Mouse (Mus musculus) ES-Bruce4 (cell line): Measurements from ENCODE around the gene Epha3. TPM values are rescaled to one million over a fixed set of nuclear protein-coding genes. Genes with fewer than 3 reads are reported as not detected.

Experiments
- H3K27ac ChIP-seq: 2 replicates; pipeline ENCODE4 v1.5.1; 2012; ENCODE audit warnings: low read length, inconsistent platforms; ENCODE audit not compliant: insufficient read depth
- H3K27me3 ChIP-seq: 2 replicates; pipeline ENCODE4 v1.6.1; 2012; ENCODE audit warnings: mild to moderate bottlenecking, low read length, inconsistent platforms; ENCODE audit not compliant: control insufficient read depth, poor library complexity, insufficient read depth, severe bottlenecking
- H3K36me3 ChIP-seq: 2 replicates; pipeline ENCODE4 v1.6.1; 2012; ENCODE audit warnings: inconsistent platforms, mild to moderate bottlenecking, low read length, moderate library complexity; ENCODE audit not compliant: control insufficient read depth, poor library complexity, insufficient read depth, severe bottlenecking
- H3K4me1 ChIP-seq: one replicate; pipeline ENCODE4 v1.8.1; 2011; ENCODE audit warnings: low read length; ENCODE audit not compliant: control insufficient read depth, insufficient read depth
- H3K4me3 ChIP-seq: 2 replicates; pipeline ENCODE4 v1.5.1; 2011; ENCODE audit warnings: low read depth, mild to moderate bottlenecking, low read length
- H3K9ac ChIP-seq: 2 replicates; pipeline ENCODE4 v1.6.1; 2012; ENCODE audit warnings: low read depth, mild to moderate bottlenecking, inconsistent platforms; ENCODE audit not compliant: poor library complexity, severe bottlenecking
- H3K9me3 ChIP-seq: replicated peaks from 2 replicates; pipeline ENCODE4 v1.6.1; 2012; ENCODE audit warnings: mild to moderate bottlenecking, low read length, inconsistent platforms; ENCODE audit not compliant: control insufficient read depth, poor library complexity, insufficient read depth, severe bottlenecking
- CTCF ChIP-seq: IDR thresholded peaks from one replicate; pipeline ENCODE4 v1.8.1; 2011; ENCODE audit warnings: low read depth, low read length
- EP300 ChIP-seq: IDR thresholded peaks from 2 replicates; pipeline ENCODE4 v1.6.1; 2011; ENCODE audit warnings: low read depth, low read length; ENCODE audit not compliant: insufficient read depth
- POLR2A ChIP-seq: IDR thresholded peaks from one replicate; pipeline ENCODE4 v1.8.1; 2011; ENCODE audit warnings: low read length; ENCODE audit not compliant: insufficient read depth
- polyA plus RNA-seq: library from polyadenylated mRNA; stranded (reverse); fragments of >200 nt; gene quantifications from 2 replicates; pipeline ENCODE4 v1.2.4, GENCODE M21; 2011; ENCODE audit warnings: low read depth; ENCODE audit not compliant: missing spikeins, insufficient read depth, insufficient read length

Epha3 gene
- polyA plus RNA-seq, 1 experiment, result 0.40 TPM

DNA sequence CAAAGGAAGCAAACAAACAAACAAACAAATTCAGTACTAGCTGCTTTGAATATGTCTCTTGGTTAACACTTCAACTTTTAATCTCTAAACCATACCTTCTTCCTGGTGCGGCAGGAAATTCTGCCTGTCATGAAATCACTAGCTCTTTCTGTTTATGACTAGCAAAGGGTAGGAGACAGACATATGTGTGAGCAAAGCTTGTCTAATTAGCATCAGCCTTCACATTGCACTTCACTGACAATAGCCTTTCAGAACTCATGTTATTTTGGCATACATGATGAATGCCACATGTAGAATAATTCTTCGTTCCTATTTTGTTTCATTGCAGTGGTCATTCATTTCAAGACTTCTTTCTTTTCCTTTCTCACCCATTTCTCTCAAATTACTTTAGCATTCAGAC lies 357.5 kb downstream of the Epha3 start:
- Histone ChIP-seq H3K27ac (no peak overlapping the region), H3K4me1 (no peaks in the 10 kb centered on the region), H3K9me3 (no peaks in the 10 kb centered on the region), H3K4me3 (no peak overlapping the region), H3K9ac (no peak overlapping the region), H3K36me3 (no peaks in the 10 kb centered on the region), H3K27me3 (no peaks in the 10 kb centered on the region)
- no peak for TF ChIP-seq CTCF
- no peak for TF ChIP-seq POLR2A
- TF ChIP-seq EP300, result no peak

DNA sequence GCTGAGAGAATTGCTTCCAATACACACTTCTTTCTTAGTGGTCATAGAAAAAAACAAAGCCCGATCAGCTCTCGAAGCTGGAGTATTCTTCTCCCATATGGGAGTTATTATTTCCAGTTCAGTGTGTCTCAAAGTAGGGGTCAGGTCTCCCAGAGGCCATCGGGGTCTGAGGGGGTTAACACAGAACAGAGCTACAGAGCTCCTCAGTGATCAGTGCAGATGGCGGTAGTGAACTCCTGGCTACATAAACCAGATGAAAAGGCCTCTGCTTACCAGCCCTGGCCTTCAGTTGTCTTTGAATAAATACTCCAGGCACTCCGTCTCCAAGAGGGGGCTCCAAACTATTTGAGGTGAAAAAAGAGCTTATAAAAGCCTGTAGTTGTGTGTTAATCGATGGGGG lies 362.5 kb downstream of the Epha3 start:
- no peaks in the 10 kb centered on the region for H3K4me1 ChIP-seq
- no peak overlapping the region for H3K27ac ChIP-seq
- H3K9ac ChIP-seq, result no peak overlapping the region
- TF ChIP-seq POLR2A, result no peak
- no peak for TF ChIP-seq EP300
- no peak for TF ChIP-seq CTCF
- H3K9me3 ChIP-seq, result no peaks in the 10 kb centered on the region
- H3K4me3 ChIP-seq, result no peak overlapping the region
- no peaks in the 10 kb centered on the region for H3K36me3 ChIP-seq
- no peaks in the 10 kb centered on the region for H3K27me3 ChIP-seq

DNA sequence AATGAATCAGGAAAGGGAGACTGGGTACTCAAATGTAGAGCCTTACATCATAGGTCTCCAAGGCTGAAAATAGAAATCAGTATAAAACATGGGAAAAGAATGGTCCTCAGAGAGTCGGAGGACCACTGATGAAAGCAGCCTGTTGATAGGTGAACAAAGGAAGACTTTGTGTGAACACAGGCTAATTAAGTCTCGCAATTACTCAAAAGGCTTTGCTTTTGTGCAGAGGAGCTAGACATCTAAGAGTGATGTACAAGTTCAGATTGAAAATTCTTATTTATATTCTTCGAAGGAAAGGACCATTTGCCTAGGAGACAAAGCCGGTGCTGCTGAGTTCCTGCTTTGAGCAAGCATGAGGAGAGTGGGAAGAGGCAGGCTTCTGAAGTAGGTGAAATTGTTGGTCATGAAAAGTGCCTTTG lies 363.0 kb downstream of the Epha3 start:
- Histone ChIP-seq H3K9ac (no peak overlapping the region), H3K4me3 (no peak overlapping the region), H3K4me1 (no peaks in the 10 kb centered on the region), H3K9me3 (no peaks in the 10 kb centered on the region), H3K27ac (no peak overlapping the region), H3K27me3 (no peaks in the 10 kb centered on the region), H3K36me3 (no peaks in the 10 kb centered on the region)
- TF ChIP-seq POLR2A (no peak), CTCF (no peak), EP300 (no peak)
